Mouse (Mus musculus) kidney, postnatal 10 days (tissue): ENCODE data around the gene Grin2c.

Source experiments
- DNase-seq: peaks from one replicate; pipeline ENCODE4 v3.0.0; 2021; ENCODE audit warnings: mixed read lengths

Gene Grin2c

GRCm38 (mm10) chr11:115264136-115264861 is 2.7 kb downstream of the Grin2c start:
- DNase-seq, result no peak

GRCm38 (mm10) chr11:115262954-115263353 is 4.1 kb downstream of the Grin2c start:
- DNase-seq, result no peak

GRCm38 (mm10) chr11:115259134-115259533 is 7.9 kb downstream of the Grin2c start:
- no peak for DNase-seq

GRCm38 (mm10) chr11:115257775-115258510 is 9.1 kb downstream of the Grin2c start:
- DNase-seq, result peak; percentile 47

- DNase-seq, result no peak
Observed at GRCm38 (mm10) chr11:115251258-115251657, 15.8 kb downstream of the Grin2c start.

- DNase-seq, result no peak
Observed at GRCm38 (mm10) chr11:115250405-115251090, 16.5 kb downstream of the Grin2c start.

GRCm38 (mm10) chr11:115249721-115250404 is 17.2 kb downstream of the Grin2c start:
- peak; percentile 46 for DNase-seq

- no peak for DNase-seq
Observed at GRCm38 (mm10) chr11:115247945-115248344, 19.1 kb downstream of the Grin2c start.

GRCm38 (mm10) chr11:115247240-115247639 is 19.8 kb downstream of the Grin2c start:
- DNase-seq, result no peak

- no peak for DNase-seq
Observed at GRCm38 (mm10) chr11:115246386-115246785, 20.7 kb downstream of the Grin2c start.

GRCm38 (mm10) chr11:115244840-115245239 is 22.2 kb downstream of the Grin2c start:
- DNase-seq, result no peak

- no peak for DNase-seq
Observed at GRCm38 (mm10) chr11:115243783-115244182, 23.3 kb downstream of the Grin2c start.

GRCm38 (mm10) chr11:115242746-115243145 is 24.3 kb downstream of the Grin2c start:
- no peak for DNase-seq

GRCm38 (mm10) chr11:115241402-115241801 is 25.6 kb downstream of the Grin2c start:
- DNase-seq, result no peak

- DNase-seq, result no peak
Observed at GRCm38 (mm10) chr11:115236570-115236969, 30.5 kb downstream of the Grin2c start.

- peak; percentile 76 for DNase-seq
Observed at GRCm38 (mm10) chr11:115234320-115235044, 32.6 kb downstream of the Grin2c start.

- DNase-seq, result peak; percentile 44
Observed at GRCm38 (mm10) chr11:115233526-115234290, 33.3 kb downstream of the Grin2c start.

GRCm38 (mm10) chr11:115232889-115233288 is 34.2 kb downstream of the Grin2c start:
- DNase-seq, result no peak

GRCm38 (mm10) chr11:115231924-115232323 is 35.1 kb downstream of the Grin2c start:
- peak; percentile 45 for DNase-seq

- DNase-seq, result peak; percentile 59
Observed at GRCm38 (mm10) chr11:115231168-115231915, 35.7 kb downstream of the Grin2c start.
